Mouse (Mus musculus): ENCODE results near the gene Osbpl6.

Gene Osbpl6

GRCm38 (mm10) chr2:76630293-76630692 is 224.0 kb downstream of the Osbpl6 start:
- ATAC-seq (ENCODE audit: insufficient number of reproducible peaks, low FRiP score, low TSS enrichment), result no peak

- ATAC-seq (ENCODE audit: insufficient number of reproducible peaks, low FRiP score, low TSS enrichment), result no peak
Observed at GRCm38 (mm10) chr2:76631600-76631999, 225.3 kb downstream of the Osbpl6 start.

GRCm38 (mm10) chr2:76639637-76640036 is 233.3 kb downstream of the Osbpl6 start:
- ATAC-seq (ENCODE audit: insufficient number of reproducible peaks, low FRiP score, low TSS enrichment), result no peak

GRCm38 (mm10) chr2:76643801-76644200 is 237.5 kb downstream of the Osbpl6 start:
- ATAC-seq (ENCODE audit: insufficient number of reproducible peaks, low FRiP score, low TSS enrichment), result no peak

- ATAC-seq (ENCODE audit: insufficient number of reproducible peaks, low FRiP score, low TSS enrichment), result peak; percentile 41
Observed at GRCm38 (mm10) chr2:76647441-76647869, 241.1 kb downstream of the Osbpl6 start.

- ATAC-seq (ENCODE audit: insufficient number of reproducible peaks, low FRiP score, low TSS enrichment), result peak; percentile 96
Observed at GRCm38 (mm10) chr2:76647883-76648570, 241.7 kb downstream of the Osbpl6 start, which contains the start of the genes Prkra and Pjvk. Gene Prkra (minus strand): TSS chr2:76648015. Gene Pjvk (plus strand): TSS chr2:76648476.

- peak; percentile 42 for ATAC-seq (ENCODE audit: insufficient number of reproducible peaks, low FRiP score, low TSS enrichment)
Observed at GRCm38 (mm10) chr2:76648666-76649141, 242.4 kb downstream of the Osbpl6 start.

Data from cerebellum, adult (tissue).